Mouse (Mus musculus) spleen, adult 2 months (tissue): ENCODE results near the gene Bpifb2.

Experiments
- CTCF ChIP-seq: fragments of 200-500 bp; IDR thresholded peaks from 2 replicates; pipeline ENCODE4 v1.5.1; 2011; ENCODE audit warnings: mild to moderate bottlenecking, inconsistent platforms; ENCODE audit not compliant: insufficient read depth, insufficient read length, insufficient replicate concordance; ENCODE audit errors: extremely low read depth
- POLR2A ChIP-seq: fragments of 200-500 bp; IDR thresholded peaks from 2 replicates; pipeline ENCODE4 v1.6.1; 2011; ENCODE audit warnings: low read depth, low read length, inconsistent platforms

GRCm38 (mm10) chr2:153851030-153851360 is 23.9 kb upstream of the Bpifb2 start:
- peak; percentile 25; the same call in 1 of the 2 replicates for TF ChIP-seq CTCF
- TF ChIP-seq POLR2A = no peak
